Mouse (Mus musculus) heart, postnatal 0 days (tissue): Measurements from ENCODE around the gene Csf3r. TPM values are rescaled to one million over a fixed set of nuclear protein-coding genes. Genes with fewer than 3 reads are reported as not detected.

Experiments
- ATAC-seq: fragments of 200-750 bp; cut with Nextera tagmentation; 2 replicates; pipeline ENCODE4 v1.8.0; 2017; ENCODE audit warnings: low read depth, moderate number of reproducible peaks, moderate library complexity; ENCODE audit not compliant: insufficient read depth
- DNase-seq: peaks from one replicate; pipeline ENCODE4 v3.0.0-alpha.2; 2016; ENCODE audit warnings: low spot score
- H3K27ac ChIP-seq: fragments of 300-500 bp; sonication (generic); 2 replicates; pipeline ENCODE4 v1.5.1; 2014; ENCODE audit warnings: low read depth, mild to moderate bottlenecking
- H3K27me3 ChIP-seq: fragments of 300-500 bp; sonication (generic); 2 replicates; pipeline ENCODE4 v1.6.1; 2014; ENCODE audit warnings: low read length, mixed read lengths; ENCODE audit not compliant: control insufficient read depth, insufficient read depth
- H3K36me3 ChIP-seq: fragments of 300-500 bp; sonication (generic); replicated peaks from 2 replicates; pipeline ENCODE4 v1.6.1; 2014; ENCODE audit warnings: low read length, mixed read lengths; ENCODE audit not compliant: control insufficient read depth, insufficient read depth
- H3K4me1 ChIP-seq: fragments of 300-500 bp; sonication (generic); 2 replicates; pipeline ENCODE4 v1.6.1; 2014; ENCODE audit warnings: antibody characterized with exemption; ENCODE audit not compliant: control insufficient read depth, insufficient read depth
- H3K4me2 ChIP-seq: fragments of 300-500 bp; sonication (generic); 2 replicates; pipeline ENCODE4 v1.6.1; 2014; ENCODE audit warnings: low read depth, mild to moderate bottlenecking, low read length, moderate library complexity
- H3K4me3 ChIP-seq: fragments of 300-500 bp; sonication (generic); 2 replicates; pipeline ENCODE4 v1.5.1; 2014; ENCODE audit warnings: low read depth, low read length
- H3K9ac ChIP-seq: fragments of 300-500 bp; sonication (generic); replicated peaks from 2 replicates; pipeline ENCODE4 v1.6.1; 2014; ENCODE audit warnings: low read depth, low read length, mixed read lengths
- H3K9me3 ChIP-seq: fragments of 300-500 bp; sonication (generic); replicated peaks from 2 replicates; pipeline ENCODE4 v1.6.1; 2016; ENCODE audit warnings: low read length; ENCODE audit not compliant: control insufficient read depth
- CTCF ChIP-seq: IDR thresholded peaks from 2 replicates; pipeline ENCODE4 v1.5.1; 2016; ENCODE audit warnings: antibody characterized with exemption, control low read depth, low read depth
- EP300 ChIP-seq: IDR thresholded peaks from 2 replicates; pipeline ENCODE4 v1.6.1; 2016; ENCODE audit warnings: antibody characterized with exemption, low read depth
- WGBS: fragments of 180-500 bp; shearing (Covaris S2); extraction: QIAGEN DNeasy Blood & Tissue Kit; methylation state at CpG from one replicate; pipeline ENCODE4 v1.1.7; 2014; 5-methylcytosine and 5-hydroxymethylcytosine counted together
- polyA plus RNA-seq: library from polyadenylated mRNA; unstranded; fragments of >200 nt; fragmentation: Nextera tagmentation; extraction: Ambion mirVana; gene quantifications from 2 replicates; pipeline ENCODE4 v1.2.1, GENCODE M21; 2015
- total RNA-seq: library from RNA; depleted of rRNA; stranded (reverse); fragments of >200 nt; gene quantifications from 2 replicates; pipeline ENCODE4 v1.2.3, GENCODE M21; 2014; ENCODE audit warnings: low replicate concordance

Csf3r gene
- total and polyA plus RNA-seq, 2 experiments from 2014 or later: 0.48 to 2.6 TPM

DNA sequence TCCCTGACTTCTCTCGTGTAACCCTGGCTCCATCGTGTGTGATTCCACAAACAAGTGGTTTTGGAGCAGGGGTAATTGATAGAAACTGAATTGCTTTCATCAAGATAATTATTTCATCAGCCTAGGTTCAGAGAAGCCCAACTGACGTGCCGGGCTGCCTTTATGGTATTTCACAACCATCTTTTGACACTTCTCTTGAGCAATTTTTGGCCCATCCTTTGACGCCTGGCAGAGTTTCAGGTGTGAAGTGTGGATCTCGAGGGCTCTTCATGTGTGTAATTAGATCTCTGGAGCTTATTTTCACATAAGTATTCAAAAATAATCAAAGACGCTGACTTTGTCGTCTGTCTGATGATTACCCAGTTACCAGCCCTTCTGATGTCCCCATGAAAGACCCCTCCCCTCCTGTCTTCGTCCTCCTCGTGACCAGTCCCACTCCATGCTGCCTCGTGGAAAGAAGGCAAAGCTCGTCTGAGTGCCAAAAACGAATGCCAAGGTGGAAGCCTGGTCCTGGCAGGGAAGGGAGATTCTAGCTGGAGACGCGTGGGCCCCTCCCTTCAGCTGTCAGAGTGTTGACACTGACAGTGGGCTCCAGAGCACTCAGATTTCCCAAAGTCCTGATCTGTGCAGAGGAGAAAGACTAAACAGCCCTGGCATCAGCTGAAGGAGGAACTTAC lies 43.2 kb downstream of the Csf3r start:
- no peaks in the 10 kb centered on the region for H3K36me3 ChIP-seq
- no peak for TF ChIP-seq CTCF
- TF ChIP-seq EP300: no peak
- DNase-seq (no peak), ATAC-seq (no peak)
- H3K4me3 ChIP-seq: no peak overlapping the region
- no peak overlapping the region for H3K27ac ChIP-seq
- H3K4me2 ChIP-seq: no peak overlapping the region
- H3K4me1 ChIP-seq: no peaks in the 10 kb centered on the region
- no peaks in the 10 kb centered on the region for H3K27me3 ChIP-seq
- 46% methylated on average over 15 of the region's 15 CpGs for WGBS
- H3K9ac ChIP-seq: no peak overlapping the region
- H3K9me3 ChIP-seq: no peaks in the 10 kb centered on the region

DNA sequence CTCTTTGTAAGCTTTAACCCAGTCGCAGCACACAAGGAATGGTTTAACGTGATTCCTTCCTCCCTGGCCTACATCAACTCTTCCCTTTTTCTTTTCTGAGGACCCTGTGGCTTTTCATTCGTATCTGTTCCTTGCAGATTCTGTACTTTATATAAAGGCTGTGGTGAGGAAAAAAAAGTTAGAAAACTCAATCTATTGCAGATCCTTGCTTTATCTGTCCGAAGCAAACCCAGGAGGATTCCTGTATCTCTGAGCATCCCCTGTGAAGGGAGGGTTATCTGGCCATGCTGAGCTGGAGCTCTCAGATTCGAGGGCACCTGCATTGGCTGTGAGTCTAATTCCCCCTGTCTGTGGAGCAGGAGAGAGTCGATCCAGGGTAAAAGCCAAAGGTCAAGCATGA lies 44.5 kb downstream of the Csf3r start:
- 74% methylated on average over 6 of the region's 6 CpGs for WGBS
- Histone ChIP-seq H3K27ac (no peak overlapping the region), H3K4me1 (no peaks in the 10 kb centered on the region), H3K4me3 (no peak overlapping the region), H3K9me3 (no peaks in the 10 kb centered on the region), H3K27me3 (no peaks in the 10 kb centered on the region), H3K9ac (no peak overlapping the region), H3K36me3 (no peaks in the 10 kb centered on the region), H3K4me2 (no peak overlapping the region)
- TF ChIP-seq EP300 (no peak), CTCF (no peak)
- ATAC-seq (no peak), DNase-seq (no peak)

DNA sequence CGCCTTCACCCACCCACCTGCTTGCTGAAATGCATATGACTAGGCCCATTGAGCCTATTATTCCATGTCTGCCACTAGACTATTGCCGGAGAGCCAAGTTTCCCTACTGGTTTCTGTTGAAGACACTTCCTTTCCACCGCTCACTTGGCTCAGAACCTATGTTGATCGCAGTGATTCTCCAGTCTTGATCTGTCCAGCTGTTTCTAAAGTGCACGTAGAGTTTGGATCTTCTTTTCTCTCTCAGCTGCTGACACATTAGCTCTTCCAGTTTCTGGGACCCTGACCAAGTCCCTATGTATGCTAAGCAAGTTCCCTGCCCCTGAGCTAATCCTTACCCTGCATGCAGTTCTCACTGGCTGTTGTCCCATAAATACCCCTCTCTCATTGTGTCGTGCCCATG lies 53.5 kb downstream of the Csf3r start:
- no peaks in the 10 kb centered on the region for H3K4me1 ChIP-seq
- ATAC-seq (no peak), DNase-seq (no peak)
- H3K4me2 ChIP-seq: no peak overlapping the region
- TF ChIP-seq CTCF (no peak), EP300 (no peak)
- no peak overlapping the region for H3K4me3 ChIP-seq
- H3K9ac ChIP-seq: no peak overlapping the region
- H3K27ac ChIP-seq: no peak overlapping the region
- 68% methylated on average over 6 of the region's 6 CpGs for WGBS
- H3K9me3 ChIP-seq: no peaks in the 10 kb centered on the region
- no peaks in the 10 kb centered on the region for H3K36me3 ChIP-seq
- no peaks in the 10 kb centered on the region for H3K27me3 ChIP-seq

DNA sequence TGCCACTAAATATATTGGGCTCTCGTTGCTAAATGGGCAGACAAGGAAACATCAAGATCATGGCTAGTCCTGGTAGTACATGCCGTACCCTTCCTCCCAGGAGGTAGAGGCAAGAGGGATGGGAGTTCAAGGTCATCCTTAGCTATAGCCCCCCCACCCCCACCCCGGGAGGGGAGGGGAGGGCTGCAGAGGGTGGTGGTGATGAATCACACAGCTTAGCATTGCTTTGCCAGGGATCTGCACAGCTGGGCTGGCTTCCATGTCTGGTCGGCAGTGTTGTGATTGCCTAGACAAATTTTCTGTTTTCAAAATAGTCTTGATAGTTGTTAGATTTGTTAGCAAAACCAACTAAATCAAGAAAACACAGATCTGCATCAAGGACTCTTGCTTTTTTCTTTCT lies 54.9 kb downstream of the Csf3r start:
- DNase-seq: no peak
- H3K36me3 ChIP-seq: no peaks in the 10 kb centered on the region
- H3K4me1 ChIP-seq: no peaks in the 10 kb centered on the region
- H3K27ac ChIP-seq: no peak overlapping the region
- ATAC-seq: no peak
- H3K4me2 ChIP-seq: no peak overlapping the region
- no peaks in the 10 kb centered on the region for H3K27me3 ChIP-seq
- 72% methylated on average over 4 of the region's 4 CpGs for WGBS
- H3K9ac ChIP-seq: no peak overlapping the region
- H3K9me3 ChIP-seq: no peaks in the 10 kb centered on the region
- TF ChIP-seq EP300: no peak
- TF ChIP-seq CTCF: no peak
- H3K4me3 ChIP-seq: no peak overlapping the region

DNA sequence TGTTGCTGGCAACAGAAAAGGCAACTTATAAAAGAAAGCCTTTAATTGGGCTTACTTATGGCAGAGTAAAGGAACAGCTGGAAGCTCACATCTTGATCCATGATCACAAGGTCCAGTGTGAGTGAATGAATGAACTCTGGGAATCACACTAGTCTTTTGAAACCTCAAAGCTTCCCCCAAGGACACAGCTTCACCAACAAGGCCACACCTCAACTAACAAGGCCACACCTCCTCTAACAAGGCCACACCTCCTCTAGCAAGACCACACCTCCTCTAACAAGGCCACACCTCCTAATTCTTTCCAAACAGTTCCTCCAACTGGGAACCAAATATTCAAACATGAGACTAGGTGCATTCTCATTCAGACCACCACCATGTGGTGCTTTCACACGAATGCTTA lies 57.3 kb downstream of the Csf3r start:
- no peak for ATAC-seq
- Histone ChIP-seq H3K9ac (no peak overlapping the region), H3K9me3 (no peaks in the 10 kb centered on the region), H3K4me3 (no peak overlapping the region), H3K27me3 (no peaks in the 10 kb centered on the region), H3K4me1 (no peaks in the 10 kb centered on the region), H3K4me2 (no peak overlapping the region), H3K27ac (no peak overlapping the region), H3K36me3 (no peaks in the 10 kb centered on the region)
- no peak for DNase-seq
- TF ChIP-seq EP300 (no peak), CTCF (no peak)
- 91% methylated on average over 1 of the region's 1 CpGs for WGBS

DNA sequence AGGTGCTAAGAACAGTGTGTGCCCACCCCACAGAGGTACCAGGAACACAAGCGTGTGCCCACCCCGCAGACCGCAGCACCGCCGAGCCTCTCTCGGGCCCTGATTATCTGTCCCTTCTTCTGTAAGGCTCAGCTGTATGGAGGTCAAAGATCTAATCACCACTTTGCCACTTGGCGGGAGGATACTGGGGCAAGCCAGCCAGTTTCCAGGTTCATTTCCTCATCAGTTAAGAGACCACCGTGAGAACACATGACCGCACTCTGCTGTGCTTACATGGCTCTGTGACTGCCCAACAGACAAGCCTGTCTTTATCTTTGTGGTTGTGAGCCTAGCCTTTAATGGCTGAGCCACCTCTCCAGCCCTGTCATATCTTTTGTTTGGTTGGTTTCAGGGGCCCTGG lies 58.7 kb downstream of the Csf3r start:
- no peak overlapping the region for H3K9ac ChIP-seq
- no peaks in the 10 kb centered on the region for H3K4me1 ChIP-seq
- no peak for ATAC-seq
- no peaks in the 10 kb centered on the region for H3K9me3 ChIP-seq
- no peak overlapping the region for H3K4me2 ChIP-seq
- no peak for DNase-seq
- H3K36me3 ChIP-seq: no peaks in the 10 kb centered on the region
- no peak overlapping the region for H3K4me3 ChIP-seq
- no peaks in the 10 kb centered on the region for H3K27me3 ChIP-seq
- 83% methylated on average over 9 of the region's 9 CpGs for WGBS
- H3K27ac ChIP-seq: no peak overlapping the region
- TF ChIP-seq CTCF (no peak), EP300 (no peak)
